Mouse (Mus musculus): Measurements from ENCODE around the gene Med18.

DNA sequence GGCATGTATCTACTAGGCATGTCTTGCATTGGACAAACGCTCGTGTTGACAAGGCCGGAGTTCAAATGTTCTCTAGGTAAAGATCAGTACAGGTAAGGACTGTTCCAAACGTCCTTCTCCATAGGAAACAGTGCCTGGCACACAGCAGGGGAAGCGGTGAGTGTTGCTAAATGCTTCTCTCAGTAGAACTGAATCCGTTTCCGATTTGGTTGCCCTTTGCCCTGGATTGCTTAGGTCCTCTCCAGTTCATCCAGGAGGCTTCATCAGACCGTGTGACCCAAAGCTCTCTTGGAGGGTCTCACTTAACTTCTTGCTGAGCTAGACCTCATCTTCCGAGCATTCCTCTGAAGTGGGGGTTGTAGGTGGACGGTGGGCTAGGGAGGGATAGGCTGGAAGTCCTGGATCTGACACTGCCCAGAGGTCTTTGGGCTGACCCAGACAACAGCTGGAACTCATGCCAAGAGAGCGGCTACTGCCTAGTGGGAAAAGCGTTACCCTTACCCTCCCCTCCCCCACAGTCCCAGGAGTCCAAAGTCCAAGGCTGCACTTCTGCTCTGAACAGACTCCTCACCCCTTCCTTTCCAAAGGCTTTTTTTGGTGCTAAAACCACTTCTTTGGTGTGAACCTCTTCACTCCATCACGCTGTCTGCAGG is 19.4 kb upstream of the Med18 start:
- TF ChIP-seq CTCF (IDR thresholded peaks at IDR 0.05; ENCODE audit: low read depth, low read length) (no peak), TAL1 (conservative IDR thresholded peaks at IDR 0.05; ENCODE audit: low read depth, low read length) (no peak), GATA1 (IDR thresholded peaks at IDR 0.05; ENCODE audit: borderline replicate concordance, low read length) (no peak)
